Mouse (Mus musculus) 3134 (cell line): ENCODE measurements around the gene Thsd4.
"Not testable (repeated sequence)": the region's sequence is repeated elsewhere in the genome, so short reads cannot be mapped to it uniquely, and the experiment has no call there.

Source experiments
- DNase-seq: peaks from one replicate; pipeline ENCODE4 v3.0.0-alpha.2; 2011; ENCODE audit warnings: low spot score; ENCODE audit not compliant: insufficient read length; ENCODE audit errors: extremely low read depth

The Thsd4 gene

DNA sequence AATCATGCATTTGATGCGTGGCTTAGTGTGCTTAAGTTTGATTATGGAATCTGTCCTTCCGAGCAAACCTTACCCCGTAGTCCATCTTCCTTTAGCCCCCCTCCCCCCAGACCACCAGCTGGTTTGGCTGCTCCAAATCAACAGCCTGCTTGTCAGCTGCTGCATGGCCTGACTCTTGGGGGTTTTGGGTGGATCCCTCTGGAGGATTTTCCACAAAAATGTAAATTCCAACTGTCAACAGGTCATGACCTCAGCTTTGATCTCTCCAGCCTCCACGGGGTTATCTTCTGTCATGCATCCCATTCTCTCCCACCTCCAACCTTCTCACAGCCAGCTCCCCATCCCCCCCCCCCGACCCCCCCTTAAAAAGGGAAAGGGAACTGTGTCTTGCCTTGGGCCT, 496.9 kb downstream of the Thsd4 start:
- no peak for DNase-seq

DNA sequence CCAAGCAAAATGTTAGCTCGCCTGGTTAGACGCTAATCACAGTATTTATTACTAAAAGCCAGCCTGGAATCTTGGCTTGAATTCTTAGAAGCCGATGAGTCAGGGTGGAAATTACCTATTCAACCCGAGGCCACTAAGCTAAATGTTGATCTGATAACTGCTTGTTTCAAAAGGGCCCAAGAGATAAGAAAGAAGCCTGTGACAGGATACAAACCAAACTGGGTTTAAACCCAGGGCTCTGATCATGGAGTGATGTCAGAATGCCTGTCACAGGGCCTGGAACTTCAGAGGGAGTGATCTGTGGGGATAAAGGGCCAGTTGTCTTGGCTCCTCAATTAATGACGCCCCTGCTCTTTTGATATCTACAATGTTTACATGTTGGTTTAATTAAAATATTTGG, 497.3 kb downstream of the Thsd4 start:
- DNase-seq: no peak

DNA sequence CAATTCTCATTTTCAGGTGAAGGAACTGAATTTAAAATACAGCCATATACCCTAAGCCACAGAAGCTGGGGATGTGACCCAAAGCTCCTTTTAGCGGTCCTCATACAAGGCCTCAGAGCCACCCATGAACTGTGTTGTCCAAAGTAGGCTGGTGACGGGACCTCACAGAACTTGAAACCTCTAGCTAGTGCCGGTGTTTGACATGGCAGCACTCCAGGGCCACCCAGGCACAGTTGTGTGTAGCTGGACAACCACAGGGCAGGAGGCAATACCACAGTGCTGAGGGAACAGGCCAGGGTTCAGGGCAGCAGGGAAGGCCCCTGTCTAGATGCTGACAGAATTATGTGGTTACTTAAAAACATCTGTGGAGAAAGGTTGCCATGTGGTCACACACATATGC, 499.5 kb downstream of the Thsd4 start:
- DNase-seq: no peak

DNA sequence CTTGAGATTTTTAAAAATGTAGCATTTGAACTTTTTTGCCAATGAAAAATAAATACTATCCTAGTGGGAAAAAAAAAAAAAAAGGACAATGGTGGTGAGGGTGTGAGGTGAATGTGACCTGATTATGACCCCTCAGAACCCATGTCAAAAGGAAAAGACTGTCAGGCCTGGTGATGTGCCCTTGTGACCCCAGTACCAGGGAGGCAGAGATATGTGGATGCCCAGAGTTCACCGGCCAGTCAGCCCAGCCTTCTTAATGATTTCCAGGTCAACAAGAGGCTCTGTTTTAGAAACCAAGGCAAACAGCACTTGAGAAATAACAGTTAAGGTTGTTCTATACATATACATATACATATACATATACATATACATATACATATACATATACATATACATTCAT, 501.4 kb downstream of the Thsd4 start:
- no peak for DNase-seq

DNA sequence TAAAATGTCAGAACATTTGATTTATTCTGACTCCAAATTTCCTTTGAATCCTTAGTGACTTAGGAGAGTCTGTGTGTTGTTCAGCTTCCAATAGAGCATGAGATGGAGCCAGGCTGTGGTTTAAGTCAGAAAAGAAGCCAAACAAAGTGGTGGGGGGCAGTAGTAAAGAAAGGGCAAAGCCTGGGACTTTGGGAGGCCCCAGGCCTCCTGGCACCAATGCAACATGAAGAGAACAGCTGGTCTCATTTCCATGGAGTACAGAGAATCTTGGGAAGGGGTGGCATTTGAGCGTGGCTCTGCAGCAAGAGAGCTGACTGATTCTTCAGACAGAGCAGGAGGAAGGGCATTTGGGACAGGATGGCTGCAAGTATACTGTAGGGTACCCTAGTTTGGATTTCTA, 511.6 kb downstream of the Thsd4 start:
- no peak for DNase-seq

DNA sequence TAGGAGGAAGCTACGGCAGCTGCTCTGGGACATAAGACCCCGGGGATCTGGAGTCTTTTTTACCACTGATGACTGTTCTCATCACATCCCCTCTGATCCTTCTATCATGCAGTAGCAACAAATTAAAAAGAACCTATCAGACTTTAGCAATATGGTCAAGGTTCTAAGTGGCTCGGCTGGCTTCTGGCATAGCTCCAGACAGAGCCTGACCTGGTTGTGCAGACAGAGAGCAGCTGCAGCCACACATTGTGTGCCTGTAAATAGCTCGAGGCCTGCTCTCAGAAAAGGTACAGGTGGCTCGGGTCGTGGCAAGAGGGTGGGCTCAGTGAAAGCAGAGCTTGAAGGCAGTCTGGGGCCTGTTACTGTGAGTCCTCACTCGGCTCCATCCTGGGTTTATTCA, 512.9 kb downstream of the Thsd4 start:
- DNase-seq: no peak

DNA sequence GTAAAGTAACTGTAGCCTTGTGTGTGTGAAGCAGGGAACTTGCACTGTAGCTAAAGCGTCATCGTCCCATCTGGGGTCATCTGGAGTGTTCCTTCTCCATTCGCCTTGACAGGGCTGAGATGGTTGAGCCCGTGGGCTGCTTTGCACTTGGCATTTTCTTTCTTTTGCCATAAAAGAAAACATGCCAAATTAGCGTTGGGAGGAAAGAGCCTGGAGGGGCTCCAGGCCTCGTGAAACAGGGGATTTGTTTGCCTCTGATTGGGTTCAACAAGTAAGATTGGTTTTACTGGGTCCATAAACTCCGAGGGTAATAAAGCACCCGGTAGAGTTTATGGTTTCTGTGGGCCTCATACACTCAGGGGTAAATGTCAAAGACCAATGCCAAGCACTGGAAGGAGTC, 519.5 kb downstream of the Thsd4 start:
- DNase-seq: no peak

DNA sequence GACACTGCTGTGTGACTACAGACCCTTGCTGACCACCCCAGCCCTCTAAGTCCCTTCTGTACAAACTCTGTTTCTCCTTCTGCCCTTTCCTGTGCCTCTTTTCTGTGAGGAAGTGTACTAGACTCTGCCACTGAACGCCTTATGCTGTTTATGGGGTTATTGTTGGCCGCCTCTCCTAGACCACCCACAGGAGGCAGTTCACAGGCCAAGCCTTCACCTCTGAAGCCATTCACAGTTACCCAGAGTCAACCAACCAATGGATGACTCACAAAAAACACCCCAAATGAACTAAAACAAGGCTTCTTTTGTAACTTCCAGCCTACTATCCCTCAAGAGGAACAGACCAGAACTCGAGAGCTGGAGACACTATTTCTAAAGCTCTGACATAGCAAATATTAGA, 520.4 kb downstream of the Thsd4 start:
- no peak for DNase-seq

DNA sequence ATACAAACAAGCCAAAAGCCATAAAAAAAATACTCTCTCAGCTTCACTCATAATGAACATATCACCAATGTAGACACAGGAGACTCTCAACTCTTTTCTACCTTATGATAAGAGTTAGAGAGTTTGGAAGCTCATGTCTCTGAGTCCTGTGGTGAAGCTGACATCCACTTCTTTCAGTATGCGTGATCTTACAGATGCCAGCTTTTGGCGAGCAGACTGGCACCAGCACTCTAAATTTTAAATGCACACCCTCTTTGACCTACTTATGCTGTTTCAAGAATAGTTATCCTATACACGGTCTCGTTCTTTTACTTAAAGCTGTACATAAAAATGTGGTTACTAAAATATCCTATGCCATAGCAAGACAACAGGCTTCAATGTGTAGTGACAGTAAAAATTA, 524.1 kb downstream of the Thsd4 start:
- DNase-seq: no peak

DNA sequence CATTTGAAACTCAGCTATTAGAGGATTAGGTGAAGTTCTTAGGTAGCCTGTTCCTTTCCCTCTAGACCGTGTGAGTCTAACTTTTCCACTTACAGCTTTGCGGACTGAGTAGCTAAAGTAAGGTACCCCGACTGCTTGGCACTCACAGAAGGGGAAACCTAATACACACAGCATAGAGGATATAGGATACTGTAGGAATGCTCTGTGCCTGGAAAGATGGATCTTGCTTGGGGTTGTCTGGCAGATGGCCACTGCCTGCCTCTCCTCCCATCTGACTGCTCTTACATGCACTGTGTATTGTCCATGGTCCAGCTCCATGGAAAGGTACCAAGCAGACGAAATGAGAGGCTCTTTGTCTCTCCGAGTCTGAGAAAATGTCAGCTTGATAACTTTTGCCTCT, 530.4 kb downstream of the Thsd4 start:
- no peak for DNase-seq

DNA sequence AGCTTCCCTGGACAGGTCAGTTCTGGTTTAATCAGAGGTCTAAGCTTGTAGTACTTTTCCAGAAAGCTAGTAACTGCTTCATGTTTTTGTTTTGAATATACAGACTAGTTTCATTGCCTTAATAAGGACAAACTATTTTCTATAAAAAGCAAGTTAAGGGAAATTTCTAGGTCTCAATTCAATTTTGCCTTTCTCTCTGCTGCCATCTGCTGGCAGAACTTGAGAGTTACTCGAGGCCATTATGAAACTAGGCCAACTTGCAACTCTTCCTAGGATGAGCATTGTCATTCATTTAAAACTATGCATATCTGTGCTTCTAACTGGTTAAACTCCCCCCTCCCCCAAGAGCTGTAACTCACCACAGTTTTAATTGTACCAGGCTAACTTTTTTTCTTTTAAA, 532.0 kb downstream of the Thsd4 start:
- no peak for DNase-seq

DNA sequence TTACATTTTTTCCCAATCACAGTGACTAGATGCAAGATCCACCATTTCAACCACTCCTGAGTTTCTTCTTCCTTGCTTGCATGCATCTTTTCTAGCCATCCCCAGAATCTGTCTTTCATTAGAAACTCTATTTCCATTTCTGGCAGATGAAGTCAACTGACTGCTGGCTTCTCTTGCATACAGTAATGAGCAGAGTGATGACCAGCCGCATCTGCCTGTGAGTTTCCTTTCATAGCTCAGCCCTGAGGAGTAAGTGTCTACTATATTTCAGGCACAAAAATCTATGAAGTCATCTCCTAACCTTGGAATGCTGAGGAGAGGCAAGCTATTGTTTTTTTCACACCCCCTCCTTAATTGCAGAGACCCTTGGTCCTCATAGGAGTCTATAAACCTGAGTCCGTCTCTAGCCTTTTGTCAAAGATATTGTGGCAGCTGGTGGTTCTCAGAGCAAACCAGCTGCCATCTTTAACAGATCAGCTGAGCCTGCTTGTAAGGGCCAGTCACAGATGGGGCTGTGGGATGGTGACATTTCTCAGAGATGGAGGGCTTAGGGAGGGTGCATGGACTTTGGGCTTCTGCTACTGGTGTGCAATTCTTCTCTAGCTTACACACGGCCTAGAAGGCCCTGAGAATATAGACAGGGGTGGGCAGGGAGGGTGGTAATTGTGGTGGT, 535.8 kb downstream of the Thsd4 start:
- DNase-seq: no peak

DNA sequence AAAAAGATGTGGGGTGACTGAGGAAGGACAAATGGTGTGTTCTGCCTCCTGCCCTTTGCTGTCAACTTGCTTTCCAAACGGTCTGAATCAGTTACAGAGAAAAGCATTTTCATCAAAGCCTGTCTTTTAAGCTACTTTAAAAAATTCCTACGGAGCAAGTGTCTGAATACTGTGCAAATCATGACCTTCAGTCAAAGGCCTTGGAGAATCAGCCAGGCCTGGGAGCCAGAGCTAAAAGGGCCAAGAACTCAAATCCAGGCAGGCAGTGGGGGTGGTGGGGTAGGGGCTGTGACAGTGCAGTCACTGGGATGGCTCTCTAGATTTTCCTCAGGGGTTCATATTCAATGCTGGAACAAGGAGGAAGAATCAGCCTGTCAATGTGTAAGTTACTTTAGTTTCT, 540.7 kb downstream of the Thsd4 start:
- no peak for DNase-seq

DNA sequence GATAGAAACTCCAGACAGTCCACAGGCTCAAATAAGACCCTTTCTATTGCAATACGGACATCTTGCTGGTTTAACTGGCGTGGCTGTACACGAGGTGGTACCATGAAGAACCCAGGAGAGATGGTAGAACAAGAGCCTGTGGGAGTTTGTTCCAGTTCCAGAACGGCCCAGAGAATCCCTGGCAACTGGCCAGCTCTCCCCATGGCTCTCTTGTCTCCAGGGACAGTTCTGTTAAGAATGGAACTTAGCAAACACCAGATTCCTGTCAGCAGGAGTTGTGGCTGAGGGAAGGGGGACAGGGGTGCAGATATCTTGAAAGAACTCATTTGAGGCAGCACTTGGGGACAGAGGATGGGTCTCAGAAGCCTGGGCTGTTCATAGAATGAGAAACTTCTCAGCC, 550.6 kb downstream of the Thsd4 start:
- no peak for DNase-seq

DNA sequence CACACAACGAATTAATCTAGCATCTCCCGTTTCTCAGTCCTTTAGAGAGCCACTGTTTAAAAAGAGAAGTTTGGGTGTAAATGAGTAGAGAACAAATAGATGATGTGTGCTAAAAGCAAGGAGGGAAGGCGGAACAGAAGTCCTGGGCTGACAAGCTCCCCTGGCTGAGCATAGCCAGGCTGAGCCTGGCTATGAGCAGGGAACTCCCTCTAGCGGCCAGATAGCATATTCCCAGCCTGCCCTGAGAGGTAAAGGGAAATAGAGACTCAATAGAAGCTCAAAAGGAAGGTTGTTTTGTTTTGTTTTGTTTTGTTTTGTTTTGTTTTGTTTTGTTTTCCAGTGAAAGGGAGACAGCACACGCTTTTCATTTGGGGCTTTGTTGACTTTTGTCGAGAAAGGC, 552.5 kb downstream of the Thsd4 start:
- no peak for DNase-seq

DNA sequence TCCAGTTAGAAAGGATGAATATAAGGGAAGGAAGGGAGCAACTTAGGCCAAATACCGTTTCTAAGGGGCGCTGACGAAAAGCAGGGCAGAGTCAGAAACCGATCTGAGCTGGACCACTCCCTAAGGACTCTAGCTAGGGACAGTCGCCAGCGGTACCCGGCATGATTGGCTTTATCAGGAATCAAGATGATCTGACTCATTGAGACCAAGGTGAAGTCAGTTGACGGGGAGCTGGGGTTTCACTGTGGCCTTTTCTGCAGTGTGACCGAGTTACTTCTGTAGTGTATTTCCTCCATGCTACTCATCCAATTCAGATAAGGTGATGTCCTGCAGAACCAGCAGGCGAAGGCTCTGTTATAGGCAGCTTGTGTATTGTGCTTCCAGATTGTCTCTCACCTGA, 556.8 kb downstream of the Thsd4 start:
- DNase-seq: no peak

DNA sequence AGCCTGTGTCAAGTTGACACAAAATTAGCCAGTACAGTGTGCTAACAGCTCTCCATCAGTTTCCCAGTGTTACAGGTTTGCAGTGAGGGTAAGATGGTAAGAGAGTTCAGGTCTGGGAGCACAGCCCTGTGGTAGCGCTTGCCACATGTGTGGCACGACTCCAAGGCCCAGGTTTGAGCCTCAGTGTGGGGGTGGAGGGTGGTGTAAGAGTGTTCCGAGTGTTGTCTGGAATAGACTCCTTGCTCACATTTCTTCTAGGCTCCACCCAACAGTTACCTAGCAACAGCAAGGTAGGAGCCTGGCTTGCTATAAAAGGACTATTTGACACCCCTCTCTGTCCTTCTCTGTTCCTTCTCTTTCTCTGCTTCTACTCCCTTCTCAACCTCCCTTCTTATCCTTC, 557.5 kb downstream of the Thsd4 start:
- DNase-seq: no peak

DNA sequence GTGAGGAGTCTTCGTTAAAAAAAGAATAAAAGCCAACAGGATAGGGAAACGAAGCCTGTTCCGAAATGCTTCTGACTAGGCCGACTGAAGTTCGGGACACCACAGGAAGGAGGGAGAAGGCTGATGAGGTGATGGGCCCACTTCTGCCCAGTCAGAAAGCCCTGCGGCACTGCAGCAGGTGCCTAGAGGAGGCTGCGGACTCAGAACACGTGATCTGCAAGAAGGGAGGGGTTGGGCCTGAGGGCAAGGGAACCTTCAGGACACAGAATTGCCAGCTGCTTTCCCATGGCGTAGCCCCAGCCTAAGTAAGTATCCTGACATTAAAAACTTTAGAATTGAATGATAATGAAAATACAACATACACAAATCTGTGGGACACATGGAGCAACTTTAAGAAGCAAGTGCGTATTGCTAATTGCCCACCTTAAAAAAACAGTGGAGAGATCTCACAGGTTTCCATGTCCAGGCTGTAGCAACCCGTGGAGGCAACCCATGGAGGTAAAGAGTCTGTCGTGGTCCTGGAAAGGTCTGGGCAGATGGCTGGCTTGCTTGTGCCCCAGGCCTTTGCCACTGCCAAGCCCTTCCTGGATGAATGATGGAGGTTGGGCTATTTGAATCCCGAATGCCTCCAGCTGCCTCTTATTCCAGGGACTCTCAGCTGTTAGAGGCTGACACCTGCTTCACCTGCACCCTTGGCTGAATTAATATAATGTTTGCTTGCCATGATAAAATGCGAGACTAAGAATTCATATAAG, 560.5 kb downstream of the Thsd4 start:
- DNase-seq: no peak

DNA sequence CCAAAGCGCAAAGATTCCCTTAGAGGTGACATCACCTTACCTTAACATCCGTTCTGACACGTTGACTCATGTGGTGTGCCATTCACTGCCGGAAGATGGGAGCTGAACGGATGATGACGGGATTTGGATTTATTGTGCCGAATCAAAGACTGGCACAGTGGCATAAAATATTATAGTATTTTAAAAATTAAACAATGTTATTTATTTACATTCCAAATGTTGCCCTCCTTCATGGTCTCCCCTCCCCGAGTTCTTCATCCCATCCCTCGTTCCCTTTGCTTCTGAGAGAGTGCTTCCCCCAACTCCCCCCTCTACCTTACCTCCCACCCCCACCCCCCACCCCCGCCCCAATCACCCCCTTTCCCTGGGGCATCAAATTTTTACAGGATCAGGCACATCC, 561.3 kb downstream of the Thsd4 start, which contains the start of gene Nr2e3:
Nr2e3 (minus strand) TSS at position 101 of the 400 bp plus-strand sequence.
- no peak for DNase-seq

DNA sequence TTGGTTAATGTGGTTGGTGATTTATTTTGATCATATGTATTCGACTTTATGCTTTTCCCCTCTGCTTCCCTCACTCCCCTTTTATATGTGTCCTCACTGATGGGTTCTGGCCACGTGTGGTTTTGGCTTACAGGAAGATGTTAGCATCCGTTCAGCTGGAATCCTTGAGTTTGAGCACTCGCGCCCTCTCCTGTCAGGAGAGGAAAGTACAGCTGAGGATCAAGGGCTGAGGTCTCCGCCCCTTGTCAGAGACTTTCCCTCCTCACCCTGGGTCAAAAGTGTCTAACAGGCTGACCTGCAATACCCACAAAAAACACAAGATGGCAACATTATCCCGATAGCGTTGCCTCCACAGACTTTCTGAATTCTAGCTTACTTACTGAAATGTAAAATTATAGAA, 562.6 kb downstream of the Thsd4 start:
- DNase-seq: peak; percentile 69

DNA sequence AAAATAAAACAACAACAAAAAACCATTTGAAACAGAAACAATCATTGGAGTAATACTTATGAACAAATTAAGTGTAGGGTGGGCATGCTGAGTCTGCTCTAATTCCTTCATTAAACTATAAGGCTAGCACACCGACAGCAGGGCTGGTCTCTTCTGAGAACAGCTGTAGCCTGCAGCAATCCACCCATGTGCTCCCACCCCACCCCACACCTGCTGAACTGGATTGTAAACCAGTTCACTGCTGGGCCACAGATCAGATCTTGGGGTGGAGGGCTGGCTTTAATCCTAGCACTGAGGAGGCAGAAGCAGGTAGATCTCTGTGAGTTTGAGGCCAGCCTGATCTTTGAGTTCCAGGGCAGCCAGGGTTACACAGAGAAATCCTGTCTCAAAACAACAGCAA, 563.7 kb downstream of the Thsd4 start:
- not testable (repeated sequence) for DNase-seq

DNA sequence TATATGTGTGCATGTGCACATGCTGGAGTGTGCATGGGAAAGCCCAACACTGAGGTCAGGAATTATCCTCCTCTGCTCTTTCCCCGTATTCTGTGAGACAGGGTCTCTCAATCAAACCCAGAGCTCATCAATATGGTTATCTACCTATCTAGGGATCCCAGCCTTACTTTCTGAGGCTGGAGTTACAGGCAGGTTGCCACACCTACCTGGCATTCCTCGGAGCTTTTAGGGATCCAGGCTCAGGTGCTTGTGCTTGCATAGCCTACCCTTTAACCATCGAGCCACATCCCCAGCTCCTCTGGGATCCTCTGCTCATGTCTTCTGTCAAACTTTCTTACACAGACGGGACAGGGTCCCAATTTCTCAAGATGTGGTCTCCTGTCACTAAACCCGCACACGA, 565.4 kb downstream of the Thsd4 start:
- DNase-seq: no peak

DNA sequence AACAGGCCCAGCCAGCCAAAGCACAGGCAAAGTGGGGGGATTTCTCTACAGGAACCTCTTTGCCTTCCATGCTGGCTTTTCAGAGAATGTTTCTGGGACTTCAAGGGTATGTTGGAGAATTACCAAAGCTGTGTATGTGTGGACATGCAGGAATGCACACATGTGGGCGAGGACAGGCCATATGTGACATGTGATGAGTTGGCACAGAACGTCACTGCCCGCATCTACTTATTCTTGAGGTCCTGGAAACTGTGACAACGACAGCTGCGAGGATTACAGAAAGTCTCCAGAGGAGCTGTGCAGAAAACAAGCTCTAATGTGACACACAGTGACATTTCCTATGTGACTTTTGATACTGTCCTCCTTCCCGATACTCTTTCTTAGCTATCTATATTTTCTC, 566.2 kb downstream of the Thsd4 start:
- no peak for DNase-seq
